Mouse (Mus musculus): ENCODE data around the gene Bst1. TPM values are rescaled to one million over a fixed set of nuclear protein-coding genes. Genes with fewer than 3 reads are reported as not detected.

Gene Bst1
- polyA plus RNA-seq, 1 experiment from 2014 or later: 3.1 TPM

DNA sequence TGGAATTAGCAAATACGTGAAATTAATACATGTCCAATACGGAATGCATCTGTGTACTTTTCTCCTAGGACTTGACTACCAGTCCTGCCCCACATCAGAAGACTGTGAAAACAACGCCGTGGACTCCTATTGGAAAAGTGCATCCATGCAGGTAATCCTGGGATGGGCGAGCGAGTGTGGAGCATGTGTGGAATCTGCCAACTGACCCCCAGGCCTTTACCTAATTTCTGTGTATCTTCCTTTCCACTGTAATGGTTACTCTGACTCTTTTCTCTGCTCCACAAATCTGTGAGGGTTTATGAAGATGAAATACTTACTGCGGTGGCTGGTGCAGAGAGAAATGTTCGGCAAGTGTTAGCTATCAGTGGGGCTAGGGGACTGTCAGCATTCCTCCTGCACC is 3.5 kb downstream of the Bst1 start:
- WGBS (ENCODE audit: insufficient replicate concordance): 88% methylated on average over 8 of the region's 8 CpGs
- DNase-seq (no peak), ATAC-seq (no peak)
- H3K27ac ChIP-seq (ENCODE audit: low read depth): no peak overlapping the region
- no peak overlapping the region for H3K4me3 ChIP-seq (ENCODE audit: low read depth, low read length)
- H3K4me2 ChIP-seq (ENCODE audit: low read depth, low read length): no peak overlapping the region
- no peaks in the 10 kb centered on the region for H3K27me3 ChIP-seq (ENCODE audit: insufficient read depth, low read length)
- no peaks in the 10 kb centered on the region for H3K4me1 ChIP-seq (ENCODE audit: insufficient read depth)
- no peak for TF ChIP-seq EP300 (IDR thresholded peaks at IDR 0.05; ENCODE audit: low read depth)
- no peak for TF ChIP-seq CTCF (IDR thresholded peaks at IDR 0.05; ENCODE audit: low read depth)
- H3K9me3 ChIP-seq (ENCODE audit: low read length): no peaks in the 10 kb centered on the region
- H3K9ac ChIP-seq (replicated peaks): no peak overlapping the region
- no peaks in the 10 kb centered on the region for H3K36me3 ChIP-seq (replicated peaks; ENCODE audit: insufficient read depth, low read length)

DNA sequence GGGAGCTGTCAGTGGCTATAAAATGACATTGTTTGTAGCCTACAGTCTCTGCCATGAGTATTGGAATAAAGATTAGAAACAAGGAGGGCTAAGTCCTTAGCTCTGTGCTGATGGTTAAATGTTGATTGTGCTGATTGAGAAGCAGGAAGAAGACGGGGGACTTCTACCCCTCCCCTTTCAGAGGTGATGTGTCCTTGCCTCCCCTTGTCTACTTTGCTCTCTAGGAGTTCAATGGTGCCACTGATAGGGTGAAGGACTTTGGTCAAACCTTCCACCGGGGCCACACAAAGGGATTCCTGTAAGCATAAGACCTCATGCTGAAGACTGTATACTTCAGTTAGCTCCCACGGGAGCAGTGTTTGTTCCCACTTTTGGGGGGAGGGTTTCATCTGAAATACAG is 4.1 kb downstream of the Bst1 start:
- TF ChIP-seq CTCF (IDR thresholded peaks at IDR 0.05; ENCODE audit: low read depth): no peak
- no peak for TF ChIP-seq EP300 (IDR thresholded peaks at IDR 0.05; ENCODE audit: low read depth)
- Histone ChIP-seq H3K9ac (replicated peaks) (no peak overlapping the region), H3K36me3 (replicated peaks; ENCODE audit: insufficient read depth, low read length) (no peaks in the 10 kb centered on the region), H3K9me3 (ENCODE audit: low read length) (no peaks in the 10 kb centered on the region), H3K4me1 (ENCODE audit: insufficient read depth) (no peaks in the 10 kb centered on the region), H3K4me2 (ENCODE audit: low read depth, low read length) (no peak overlapping the region), H3K4me3 (ENCODE audit: low read depth, low read length) (no peak overlapping the region), H3K27me3 (ENCODE audit: insufficient read depth, low read length) (no peaks in the 10 kb centered on the region), H3K27ac (ENCODE audit: low read depth) (no peak overlapping the region)
- 60% methylated on average over 3 of the region's 3 CpGs for WGBS (ENCODE audit: insufficient replicate concordance)
- ATAC-seq (no peak), DNase-seq (no peak)

- WGBS (ENCODE audit: insufficient replicate concordance): 60% methylated on average over 3 of the region's 3 CpGs
- peak; percentile 46 for DNase-seq
- ATAC-seq: peak; percentile 88
- no peak overlapping the region for H3K9ac ChIP-seq (replicated peaks)
- no peaks in the 10 kb centered on the region for H3K4me1 ChIP-seq (ENCODE audit: insufficient read depth)
- no peaks in the 10 kb centered on the region for H3K9me3 ChIP-seq (ENCODE audit: low read length)
- H3K36me3 ChIP-seq (replicated peaks; ENCODE audit: insufficient read depth, low read length): no peaks in the 10 kb centered on the region
- H3K4me3 ChIP-seq (ENCODE audit: low read depth, low read length): no peak overlapping the region
- H3K27me3 ChIP-seq (ENCODE audit: insufficient read depth, low read length): no peaks in the 10 kb centered on the region
- TF ChIP-seq CTCF (IDR thresholded peaks at IDR 0.05; ENCODE audit: low read depth): no peak
- no peak for TF ChIP-seq EP300 (IDR thresholded peaks at IDR 0.05; ENCODE audit: low read depth)
- H3K4me2 ChIP-seq (ENCODE audit: low read depth, low read length): no peak overlapping the region
- no peak overlapping the region for H3K27ac ChIP-seq (ENCODE audit: low read depth)
These were observed 5.9 kb downstream of the Bst1 start for GRCm38 (mm10) chr5:43824580-43824979.

GRCm38 (mm10) chr5:43826883-43827282 is 8.2 kb downstream of the Bst1 start:
- no peak for ATAC-seq
- TF ChIP-seq EP300 (IDR thresholded peaks at IDR 0.05; ENCODE audit: low read depth) (peak; percentile 48; the same call in 1 of the 2 replicates), CTCF (IDR thresholded peaks at IDR 0.05; ENCODE audit: low read depth) (no peak)
- no peak overlapping the region for H3K27ac ChIP-seq (ENCODE audit: low read depth)
- no peaks in the 10 kb centered on the region for H3K4me1 ChIP-seq (ENCODE audit: insufficient read depth)
- no peaks in the 10 kb centered on the region for H3K36me3 ChIP-seq (replicated peaks; ENCODE audit: insufficient read depth, low read length)
- H3K9ac ChIP-seq (replicated peaks): no peak overlapping the region
- no peaks in the 10 kb centered on the region for H3K9me3 ChIP-seq (ENCODE audit: low read length)
- no peaks in the 10 kb centered on the region for H3K27me3 ChIP-seq (ENCODE audit: insufficient read depth, low read length)
- no peak for DNase-seq
- no peak overlapping the region for H3K4me2 ChIP-seq (ENCODE audit: low read depth, low read length)
- no peak overlapping the region for H3K4me3 ChIP-seq (ENCODE audit: low read depth, low read length)
- 78% methylated on average over 2 of the region's 2 CpGs for WGBS (ENCODE audit: insufficient replicate concordance)

GRCm38 (mm10) chr5:43827366-43827765 is 8.7 kb downstream of the Bst1 start:
- Histone ChIP-seq H3K4me3 (ENCODE audit: low read depth, low read length) (no peak overlapping the region), H3K9ac (replicated peaks) (no peak overlapping the region), H3K36me3 (replicated peaks; ENCODE audit: insufficient read depth, low read length) (no peaks in the 10 kb centered on the region), H3K4me2 (ENCODE audit: low read depth, low read length) (no peak overlapping the region), H3K27ac (ENCODE audit: low read depth) (no peak overlapping the region), H3K4me1 (ENCODE audit: insufficient read depth) (no peaks in the 10 kb centered on the region), H3K9me3 (ENCODE audit: low read length) (no peaks in the 10 kb centered on the region), H3K27me3 (ENCODE audit: insufficient read depth, low read length) (no peaks in the 10 kb centered on the region)
- ATAC-seq (no peak), DNase-seq (no peak)
- TF ChIP-seq CTCF (IDR thresholded peaks at IDR 0.05; ENCODE audit: low read depth) (no peak), EP300 (IDR thresholded peaks at IDR 0.05; ENCODE audit: low read depth) (no peak)
- WGBS (ENCODE audit: insufficient replicate concordance): 71% methylated on average over 9 of the region's 9 CpGs

DNA sequence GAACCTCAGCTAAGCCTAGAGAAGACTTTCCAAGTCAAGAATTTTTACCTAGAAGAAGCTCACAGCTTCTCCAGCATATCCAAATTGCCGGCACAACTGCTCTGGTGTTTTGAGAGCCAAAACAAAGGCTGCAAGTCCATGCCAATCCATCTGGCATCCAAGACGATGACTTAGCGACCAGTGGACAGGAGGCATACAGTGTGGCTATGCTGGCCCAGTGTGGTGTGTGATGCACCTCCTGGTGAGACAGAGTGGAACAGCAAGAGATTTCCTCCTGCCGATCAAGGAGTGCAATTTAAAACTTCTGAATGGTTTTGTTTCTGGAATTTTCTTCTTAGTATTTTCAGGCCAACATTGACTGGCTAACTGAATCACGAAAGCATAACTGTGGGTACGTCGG is 17.9 kb downstream of the Bst1 start:
- Histone ChIP-seq H3K9ac (replicated peaks) (no peak overlapping the region), H3K27ac (ENCODE audit: low read depth) (no peak overlapping the region), H3K9me3 (ENCODE audit: low read length) (no peaks in the 10 kb centered on the region), H3K4me1 (ENCODE audit: insufficient read depth) (no peaks in the 10 kb centered on the region), H3K4me2 (ENCODE audit: low read depth, low read length) (no peak overlapping the region), H3K4me3 (ENCODE audit: low read depth, low read length) (no peak overlapping the region), H3K36me3 (replicated peaks; ENCODE audit: insufficient read depth, low read length) (no peaks in the 10 kb centered on the region), H3K27me3 (ENCODE audit: insufficient read depth, low read length) (no peaks in the 10 kb centered on the region)
- TF ChIP-seq CTCF (IDR thresholded peaks at IDR 0.05; ENCODE audit: low read depth) (peak; percentile 35), EP300 (IDR thresholded peaks at IDR 0.05; ENCODE audit: low read depth) (no peak)
- ATAC-seq (no peak), DNase-seq (no peak)
- WGBS (ENCODE audit: insufficient replicate concordance): 85% methylated on average over 7 of the region's 7 CpGs

GRCm38 (mm10) chr5:43837372-43837771 is 18.7 kb downstream of the Bst1 start:
- no peaks in the 10 kb centered on the region for H3K27me3 ChIP-seq (ENCODE audit: insufficient read depth, low read length)
- ATAC-seq (no peak), DNase-seq (peak; percentile 44)
- TF ChIP-seq EP300 (IDR thresholded peaks at IDR 0.05; ENCODE audit: low read depth) (no peak), CTCF (IDR thresholded peaks at IDR 0.05; ENCODE audit: low read depth) (peak; percentile 74)
- H3K36me3 ChIP-seq (replicated peaks; ENCODE audit: insufficient read depth, low read length): no peaks in the 10 kb centered on the region
- no peak overlapping the region for H3K27ac ChIP-seq (ENCODE audit: low read depth)
- no peaks in the 10 kb centered on the region for H3K4me1 ChIP-seq (ENCODE audit: insufficient read depth)
- no peaks in the 10 kb centered on the region for H3K9me3 ChIP-seq (ENCODE audit: low read length)
- 42% methylated on average over 5 of the region's 5 CpGs for WGBS (ENCODE audit: insufficient replicate concordance)
- H3K9ac ChIP-seq (replicated peaks): no peak overlapping the region
- H3K4me3 ChIP-seq (ENCODE audit: low read depth, low read length): no peak overlapping the region
- no peak overlapping the region for H3K4me2 ChIP-seq (ENCODE audit: low read depth, low read length)

All from liver, postnatal 0 days (tissue).